Mouse (Mus musculus): ENCODE measurements around the gene Arl15.
"Not testable (repeated sequence)": the region's sequence is repeated elsewhere in the genome, so short reads cannot be mapped to it uniquely, and the experiment has no call there.

The Arl15 gene

GRCm38 (mm10) chr13:113794039-113794704 is at the start of gene Arl15:
TSS of gene Arl15 (plus strand) at chr13:113794505.
- DNase-seq (ENCODE audit: low read depth) = peak; percentile 91

DNA sequence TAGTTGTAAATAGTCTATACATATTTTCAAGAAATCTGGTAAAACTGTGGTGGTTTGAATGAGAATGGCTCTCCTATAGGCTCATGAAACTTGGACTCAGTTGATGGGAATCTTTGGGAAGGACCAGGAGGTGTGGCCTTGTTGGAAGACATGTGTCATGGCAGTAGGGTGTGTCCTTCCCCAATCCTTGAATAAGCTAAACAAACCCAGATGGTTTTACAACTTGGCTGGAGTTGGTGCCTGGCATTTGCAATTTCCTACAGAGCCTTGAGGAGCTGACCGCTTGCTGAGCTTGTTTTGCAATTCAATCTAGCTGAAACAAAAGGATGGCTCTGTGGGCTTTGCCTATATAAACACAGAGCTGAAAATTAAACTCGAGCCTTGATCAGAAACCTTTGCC is 49.0 kb upstream of the Arl15 start:
- DNase-seq (ENCODE audit: low read depth) = no peak

DNA sequence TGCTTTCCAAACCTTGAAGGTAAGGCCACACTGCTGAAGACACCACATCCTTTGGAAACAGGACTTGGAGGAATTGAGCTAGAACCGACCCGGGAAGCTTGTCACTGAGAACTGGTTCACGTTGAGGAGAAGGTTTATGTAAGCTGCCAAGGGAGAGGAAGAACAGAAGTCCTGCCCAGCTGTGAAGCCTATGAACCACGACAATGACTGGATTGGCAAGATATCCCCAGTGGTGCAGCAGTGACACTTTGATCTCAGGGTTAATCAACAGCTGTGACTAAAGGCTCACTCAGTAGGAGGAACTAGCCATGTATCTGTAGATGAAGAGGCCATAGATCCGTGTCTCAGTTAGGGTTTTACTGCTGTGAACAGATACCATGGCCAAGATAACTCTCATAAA is 43.5 kb upstream of the Arl15 start:
- no peak for DNase-seq (ENCODE audit: low read depth)

- no peak for DNase-seq (ENCODE audit: low read depth)
These were observed 39.3 kb upstream of the Arl15 start for GRCm38 (mm10) chr13:113754731-113755689.

DNA sequence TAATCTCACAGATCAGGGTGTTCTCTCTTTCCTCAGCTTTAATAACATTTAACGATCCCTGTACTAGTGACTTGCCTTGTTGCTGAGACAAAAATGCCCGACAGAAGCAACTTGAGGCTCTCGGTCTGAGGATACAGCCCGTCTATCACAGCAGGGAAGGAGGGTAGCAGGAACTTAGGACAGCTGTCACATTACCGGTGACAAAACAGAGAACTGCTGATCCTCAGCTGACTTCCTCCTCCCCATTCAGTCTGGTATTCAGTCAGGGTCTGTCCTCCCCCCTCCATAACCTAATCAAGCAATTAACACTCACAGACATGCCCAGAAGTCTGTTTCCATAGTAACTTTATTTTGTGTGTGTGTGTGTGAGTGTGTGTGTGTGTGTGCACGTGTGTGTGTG is 38.5 kb upstream of the Arl15 start:
- no peak for DNase-seq (ENCODE audit: low read depth)

- DNase-seq (ENCODE audit: low read depth) = no peak
These were observed 32.6 kb upstream of the Arl15 start for GRCm38 (mm10) chr13:113761717-113762116.

GRCm38 (mm10) chr13:113762766-113763516 is 31.4 kb upstream of the Arl15 start:
- no peak for DNase-seq (ENCODE audit: low read depth)

DNA sequence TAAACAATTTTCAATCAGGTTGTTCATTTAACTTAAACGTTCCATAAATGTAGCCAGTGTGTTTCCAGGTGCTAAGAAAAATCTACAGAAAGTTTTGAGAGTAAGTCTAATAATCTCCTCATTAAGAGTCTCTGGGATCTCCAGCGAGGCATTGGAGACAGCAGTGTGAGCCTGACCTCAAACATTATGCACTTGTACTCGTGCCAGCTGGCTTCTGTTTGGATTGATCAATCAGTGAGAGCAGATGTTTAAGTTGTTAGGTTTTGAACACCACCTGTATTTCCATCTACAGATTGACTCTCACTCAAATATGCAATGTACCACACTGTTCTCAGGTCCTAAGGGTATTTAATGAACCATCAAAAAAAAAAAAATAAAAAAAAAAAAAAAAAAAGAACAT is 28.9 kb upstream of the Arl15 start:
- no peak for DNase-seq (ENCODE audit: low read depth)

DNA sequence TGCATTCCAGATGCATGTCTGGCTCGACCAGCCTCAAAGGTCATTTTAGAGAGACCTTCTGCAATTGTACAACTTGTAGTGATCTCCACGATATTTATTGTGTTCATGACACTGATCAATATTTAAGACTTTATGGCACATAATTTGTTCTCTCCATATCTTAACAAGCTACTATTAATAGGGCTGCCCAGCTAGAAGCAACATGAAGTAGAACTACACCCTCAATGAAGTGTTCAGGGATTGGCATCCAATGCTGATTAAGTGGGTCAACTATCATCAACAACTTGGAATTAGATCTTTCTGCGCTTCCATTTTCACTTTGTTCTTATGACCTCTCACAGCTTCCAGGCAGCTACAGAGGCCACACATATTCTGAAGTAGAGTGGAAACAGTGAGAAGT is 24.5 kb upstream of the Arl15 start:
- no peak for DNase-seq (ENCODE audit: low read depth)

- no peak for DNase-seq (ENCODE audit: low read depth)
These were observed 24.0 kb upstream of the Arl15 start for GRCm38 (mm10) chr13:113770340-113770739.

DNA sequence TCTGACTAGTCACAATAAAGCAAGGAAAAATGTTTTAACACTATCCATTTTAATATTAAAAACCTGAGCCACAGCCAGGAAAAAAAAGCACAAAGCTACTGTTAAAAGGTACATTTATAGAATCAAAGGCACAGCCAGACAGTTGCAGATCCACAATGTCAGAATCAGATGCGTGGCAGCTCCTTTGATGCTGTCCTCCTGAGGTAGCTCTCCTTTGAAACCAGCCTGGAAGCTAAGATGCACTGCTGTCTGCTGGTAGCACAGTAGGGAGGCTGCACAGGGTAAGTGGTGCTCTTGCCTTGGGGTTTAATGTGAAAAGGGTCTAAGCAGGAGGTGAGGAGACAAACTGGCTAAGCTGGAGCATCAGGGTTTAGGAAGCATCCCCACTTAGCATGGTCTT is 23.0 kb upstream of the Arl15 start:
- no peak for DNase-seq (ENCODE audit: low read depth)

DNA sequence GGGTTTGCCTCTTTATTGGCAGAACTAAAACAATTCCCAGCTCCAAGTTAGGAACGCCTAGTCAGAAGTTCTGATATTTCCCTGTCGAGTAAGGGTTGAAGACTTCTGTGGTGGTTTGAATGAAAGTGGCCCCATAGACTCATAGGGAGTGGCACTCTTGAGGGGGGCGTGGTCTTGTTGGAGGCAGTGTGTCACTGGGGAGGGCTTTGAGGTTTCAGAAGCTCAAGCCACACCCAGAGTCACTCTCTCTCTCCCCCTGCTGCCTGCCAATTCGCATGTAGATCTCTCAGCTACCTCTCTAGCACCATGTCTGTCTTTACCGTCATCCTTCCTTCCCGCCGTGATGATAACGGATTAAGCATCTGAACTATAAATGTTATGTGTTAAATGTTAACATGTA is 19.5 kb upstream of the Arl15 start:
- no peak for DNase-seq (ENCODE audit: low read depth)

GRCm38 (mm10) chr13:113775244-113776140 is 18.8 kb upstream of the Arl15 start:
- DNase-seq (ENCODE audit: low read depth) = no peak

- DNase-seq (ENCODE audit: low read depth) = no peak
These were observed 8.5 kb upstream of the Arl15 start for GRCm38 (mm10) chr13:113785803-113786202.

DNA sequence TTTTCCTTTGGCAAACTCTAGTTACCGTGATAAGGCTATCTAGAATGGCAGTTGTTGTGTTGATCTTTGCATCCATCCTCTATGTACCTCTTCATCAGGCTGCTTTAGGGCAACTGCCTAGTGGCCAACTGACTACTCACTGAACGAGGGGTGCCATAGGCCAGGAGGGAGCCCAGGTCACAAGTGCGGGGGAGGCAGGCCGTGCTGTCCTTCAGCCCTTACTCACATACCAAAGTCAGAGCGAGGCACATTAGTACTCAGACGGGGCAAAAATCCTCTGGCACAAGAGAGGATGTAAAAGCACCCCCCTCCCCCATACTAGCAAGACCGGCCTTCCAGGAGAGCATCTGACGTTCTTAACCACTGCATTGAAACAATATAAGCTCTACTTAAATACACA is 7.2 kb upstream of the Arl15 start:
- no peak for DNase-seq (ENCODE audit: low read depth)

- not testable (repeated sequence) for DNase-seq (ENCODE audit: low read depth)
These were observed 4.3 kb upstream of the Arl15 start for GRCm38 (mm10) chr13:113790016-113790415.

DNA sequence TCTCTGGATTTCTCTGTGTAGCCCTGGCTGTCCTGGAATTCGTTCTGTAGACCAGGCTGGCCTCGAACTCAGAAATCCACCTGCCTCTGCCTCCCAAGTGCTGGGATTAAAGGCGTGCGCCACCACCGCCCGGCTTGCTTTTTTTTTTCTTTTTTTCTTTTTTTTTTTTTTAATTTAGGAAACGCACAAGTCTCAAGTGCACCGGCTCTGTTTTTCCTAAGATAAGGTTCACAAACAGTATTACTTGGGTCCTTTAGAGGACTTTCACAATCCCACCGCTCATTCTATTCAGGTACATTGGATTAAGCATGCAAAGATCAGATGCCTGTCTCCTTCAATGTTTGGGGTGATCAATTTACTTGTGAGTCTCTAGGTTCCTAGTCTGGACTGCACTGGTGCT is 668 bp upstream of the Arl15 start:
- no peak for DNase-seq (ENCODE audit: low read depth)

- DNase-seq (ENCODE audit: low read depth) = no peak
These were observed 675 bp downstream of the Arl15 start for GRCm38 (mm10) chr13:113794705-113795655.

DNA sequence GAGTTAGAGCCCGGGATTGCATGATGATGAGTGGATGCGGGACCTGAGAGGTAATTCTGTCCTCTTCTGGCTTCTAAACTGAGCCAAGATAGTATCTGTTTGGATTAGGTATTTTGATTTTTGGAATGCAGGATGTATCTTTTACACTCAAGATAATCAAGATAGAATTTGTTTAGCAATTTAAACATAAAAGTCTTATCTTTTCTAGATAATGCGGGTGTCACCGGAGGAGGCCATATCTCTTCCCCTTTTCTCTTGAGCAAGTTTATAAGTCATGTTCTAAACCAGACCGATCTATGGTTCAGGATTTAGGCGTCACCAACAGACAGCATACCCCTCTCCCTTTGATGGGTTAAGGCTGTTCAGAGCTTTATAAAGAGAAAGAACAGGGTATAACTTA is 3.1 kb downstream of the Arl15 start:
- DNase-seq (ENCODE audit: low read depth) = no peak

DNA sequence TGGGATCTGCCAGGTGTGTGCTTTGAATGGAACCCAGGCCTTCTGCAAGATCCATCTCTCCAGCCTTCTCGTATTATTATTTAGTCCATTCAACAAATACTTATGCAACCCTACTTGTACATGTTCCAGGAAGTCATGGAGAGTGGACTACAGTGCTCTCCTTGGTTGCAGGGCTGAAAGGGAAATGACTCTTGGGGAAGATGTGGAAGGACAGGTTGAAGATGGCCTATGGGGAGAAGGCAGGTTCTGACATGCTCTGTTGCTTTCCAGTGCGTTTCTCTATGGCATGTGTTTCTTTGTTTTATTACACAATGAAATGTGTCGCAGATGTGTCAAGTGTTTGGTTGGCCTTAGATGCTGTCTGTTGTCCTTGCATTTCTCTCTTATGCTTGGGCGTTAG is 5.1 kb downstream of the Arl15 start:
- DNase-seq (ENCODE audit: low read depth) = no peak

Data from c-Kit-positive CD71-negative TER-119-negative erythroid progenitor cells, embryonic 14.5 days (primary cell).